Comparison of ENCODE assay signal across 9 mouse cellular contexts in the genomic region with DNA sequence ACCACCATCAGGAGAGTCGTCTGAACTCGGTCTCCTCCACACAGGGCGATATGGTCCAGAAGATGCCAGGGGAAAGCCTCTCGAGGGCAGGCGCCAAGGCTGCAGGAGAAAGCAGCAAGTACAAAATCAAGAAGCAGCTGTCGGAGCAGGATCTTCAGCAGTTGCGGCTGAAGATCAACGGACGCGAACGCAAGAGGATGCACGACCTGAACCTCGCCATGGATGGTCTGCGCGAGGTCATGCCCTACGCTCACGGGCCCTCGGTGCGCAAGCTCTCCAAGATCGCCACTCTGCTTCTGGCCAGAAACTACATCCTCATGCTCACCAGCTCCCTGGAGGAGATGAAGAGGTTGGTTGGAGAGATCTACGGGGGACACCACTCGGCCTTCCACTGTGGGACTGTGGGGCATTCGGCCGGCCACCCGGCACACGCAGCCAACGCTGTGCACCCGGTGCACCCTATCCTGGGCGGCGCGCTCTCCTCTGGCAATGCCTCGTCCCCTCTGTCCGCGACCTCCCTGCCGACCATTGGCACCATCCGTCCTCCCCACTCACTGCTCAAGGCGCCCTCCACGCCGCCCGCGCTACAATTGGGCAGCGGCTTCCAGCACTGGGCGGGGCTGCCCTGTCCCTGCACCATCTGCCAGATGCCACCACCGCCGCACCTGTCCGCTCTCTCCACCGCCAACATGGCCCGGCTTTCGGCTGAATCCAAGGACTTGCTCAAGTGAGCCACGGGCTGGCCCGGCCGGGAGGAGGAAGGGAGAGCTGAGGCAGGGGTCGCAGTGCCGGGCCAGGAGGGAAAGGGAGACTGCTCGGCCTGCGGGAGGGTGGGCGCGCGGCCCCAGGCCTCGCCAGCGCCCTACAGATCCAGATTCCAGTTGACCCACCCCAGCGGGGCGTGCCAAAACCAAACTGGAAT. TPM values are rescaled to one million over a fixed set of nuclear protein-coding genes. Genes with fewer than 3 reads are reported as not detected.
A peak's percentile ranks its signal among the peaks of the same experiment; 100 is the strongest.
DNase-seq lines count a peak whose midpoint lies in the region; ATAC-seq and TF ChIP-seq lines count a peak whose summit lies in the region.
"Had no signal": no experiment of that assay in that cellular context is flagged by ENCODE, and none has a peak within 500 bp of the region (broad histone marks: within the 10 kb centered on the region; RNA-seq: fewer than 3 reads in every experiment).

No protein-coding gene starts in this region.

- H3K4me1 ChIP-seq in heart, embryonic 13.5 days: peaks cover 24% of the 10 kb centered on the region
- peaks cover 69% of the 10 kb centered on the region for H3K4me1 ChIP-seq in E14TG2a.4 (replicated peaks; ENCODE audit: low read depth, low read length)
- H3K4me1 ChIP-seq in forebrain, embryonic 13.5 days: peaks cover 22% of the 10 kb centered on the region
- peaks cover 7% of the 10 kb centered on the region; the same call in 1 of the 2 replicates for H3K4me1 ChIP-seq in midbrain, embryonic 11.5 days (ENCODE audit: control insufficient read depth, insufficient read depth, low read length)

- intact Hi-C loops in left cerebral cortex, adult 2 months (cut with DNase I): no loop called here

- no peaks in the 10 kb centered on the region for H3K36me3 ChIP-seq in heart, embryonic 13.5 days
- no peaks in the 10 kb centered on the region for H3K36me3 ChIP-seq in E14TG2a.4 (ENCODE audit: insufficient read depth, low read length)
- H3K36me3 ChIP-seq in forebrain, embryonic 13.5 days (ENCODE audit: poor library complexity, severe bottlenecking): no peaks in the 10 kb centered on the region
- H3K36me3 ChIP-seq in midbrain, embryonic 11.5 days (ENCODE audit: control insufficient read depth, insufficient read depth, low read length): no peaks in the 10 kb centered on the region

- no peaks in the 10 kb centered on the region for H3K9me3 ChIP-seq in heart, embryonic 13.5 days
- no peaks in the 10 kb centered on the region for H3K9me3 ChIP-seq in E14TG2a.4 (ENCODE audit: low read length)
- H3K9me3 ChIP-seq in forebrain, embryonic 13.5 days (replicated peaks): no peaks in the 10 kb centered on the region
- no peaks in the 10 kb centered on the region for H3K9me3 ChIP-seq in midbrain, embryonic 11.5 days (ENCODE audit: control insufficient read depth, low read length)

- peak overlapping the region; percentile 32 for H3K4me3 ChIP-seq in heart, embryonic 13.5 days
- H3K4me3 ChIP-seq in E14TG2a.4 (replicated peaks; ENCODE audit: low read length): peak overlapping the region; percentile 77
- H3K4me3 ChIP-seq in forebrain, embryonic 13.5 days: peak overlapping the region; percentile 38
- peak overlapping the region; percentile 33 for H3K4me3 ChIP-seq in midbrain, embryonic 11.5 days (ENCODE audit: low read depth, low read length)
- H3K4me3 ChIP-seq in left cerebral cortex, adult 2 months: no peak overlapping the region
- H3K4me3 ChIP-seq: myocyte had no signal

- DNase-seq in heart, adult 9 months (ENCODE audit: low spot score in 2 of 2): no peak
- DNase-seq in midbrain, embryonic 11.5 days (ENCODE audit: low spot score, missing footprints): peak; percentile 95
- DNase-seq in lung, adult 18-20 months: no peak
- no peak for DNase-seq in left cerebral cortex, adult 2 months (ENCODE audit: extremely low spot score in 1 of 2, low spot score in 2 of 2)

- no peak overlapping the region for H3K27ac ChIP-seq in heart, embryonic 13.5 days (replicated peaks)
- H3K27ac ChIP-seq in forebrain, embryonic 13.5 days: no peak overlapping the region
- H3K27ac ChIP-seq in midbrain, embryonic 11.5 days (ENCODE audit: low read depth, low read length): no peak overlapping the region
- no peak overlapping the region for H3K27ac ChIP-seq in left cerebral cortex, adult 2 months

- TF ChIP-seq CTCF in E14TG2a.4 (conservative IDR thresholded peaks at IDR 0.05; ENCODE audit: low read length): no peak
- no peak for TF ChIP-seq CTCF in left cerebral cortex, adult 2 months (IDR thresholded peaks at IDR 0.05)

- H3K9ac ChIP-seq in heart, embryonic 13.5 days: no peak overlapping the region
- H3K9ac ChIP-seq in forebrain, embryonic 13.5 days: peak overlapping the region; percentile 45
- H3K9ac ChIP-seq in midbrain, embryonic 11.5 days (ENCODE audit: low read length): peak overlapping the region; percentile 43

- under 1% methylated on average over 61 of the region's 63 CpGs for WGBS in heart, embryonic 13.5 days
- under 1% methylated on average over 63 of the region's 63 CpGs for WGBS in forebrain, embryonic 13.5 days
- WGBS in midbrain, embryonic 11.5 days: under 1% methylated on average over 63 of the region's 63 CpGs

- peak overlapping the region; percentile 47 for H3K4me2 ChIP-seq in heart, embryonic 13.5 days
- peak overlapping the region; percentile 52 for H3K4me2 ChIP-seq in forebrain, embryonic 13.5 days
- H3K4me2 ChIP-seq in midbrain, embryonic 11.5 days: peak overlapping the region; percentile 26

- ATAC-seq in heart, embryonic 13.5 days (ENCODE audit: extremely low read depth, insufficient number of reproducible peaks, low FRiP score, low TSS enrichment): no peak
- ATAC-seq in forebrain, embryonic 13.5 days: peak; percentile 36; the same call in 1 of the 2 replicates
- peak; percentile 54 for ATAC-seq in midbrain, embryonic 11.5 days (ENCODE audit: low FRiP score)
- no peak for ATAC-seq in megakaryocyte-erythroid progenitor cell, adult 5-6 weeks (replicated peaks; ENCODE audit: low FRiP score, low TSS enrichment, poor library complexity, severe bottlenecking)

- peaks cover 100% of the 10 kb centered on the region for H3K27me3 ChIP-seq in heart, embryonic 13.5 days (replicated peaks)
- peaks cover 94% of the 10 kb centered on the region for H3K27me3 ChIP-seq in E14TG2a.4 (ENCODE audit: insufficient read depth, low read length)
- peaks cover 100% of the 10 kb centered on the region for H3K27me3 ChIP-seq in forebrain, embryonic 13.5 days
- peaks cover 94% of the 10 kb centered on the region for H3K27me3 ChIP-seq in midbrain, embryonic 11.5 days (ENCODE audit: control insufficient read depth, insufficient read depth, low read length)

RNA-seq across cellular contexts. Expression of a gene that starts 0.6 kb away (rescaled TPM):
- not detected in 2 replicates for polyA plus RNA-seq in heart, embryonic 13.5 days (2015; fragmentation: Nextera tagmentation; extraction: Ambion mirVana)
- 16.8 and 23.0 TPM in 2 replicates for polyA plus RNA-seq in forebrain, embryonic 13.5 days (2015; fragmentation: Nextera tagmentation; extraction: Ambion mirVana)
- 18.7 and 20.7 TPM in 2 replicates for polyA plus RNA-seq in midbrain, embryonic 11.5 days (2014; fragmentation: Nextera tagmentation; extraction: Ambion mirVana)
- total RNA-seq in megakaryocyte-erythroid progenitor cell, adult 5-6 weeks (2014; fragmentation: Nextera tagmentation): not detected in 2 replicates
- not detected in 2 replicates for total RNA-seq in megakaryocyte-erythroid progenitor cell, adult 5-6 weeks (2017)
- not detected for total RNA-seq in left cerebral cortex, adult 2 months (2021)
- polyA plus RNA-seq: myocyte had no signal

Comparison
In these comparisons a context has a peak if more than half of its experiments do, and no peak if none do; other contexts are left out.
1. ATAC-seq: peak in forebrain, embryonic 13.5 days (single experiment) and midbrain, embryonic 11.5 days (single experiment); none in heart, embryonic 13.5 days (single experiment) and megakaryocyte-erythroid progenitor cell, adult 5-6 weeks (single experiment).
2. RNA of a gene that starts 0.6 kb away (polyA plus RNA-seq): 18.7 to 20.7 TPM in midbrain, embryonic 11.5 days and 16.8 to 23.0 TPM in forebrain, embryonic 13.5 days; not detected in heart, embryonic 13.5 days; every median in the first group is over 10 times any median in the second.
3. Peak in every context shown above with its lines, with median percentiles within 50 percentile points of each other: H3K4me2 ChIP-seq.